Mouse (Mus musculus) c-Kit-positive CD71-negative TER-119-negative erythroid progenitor cells, embryonic 14.5 days (primary cell): Measurements from ENCODE around the gene Ryr2.

Experiments used
- DNase-seq: peaks from one replicate; pipeline ENCODE4 v3.0.0-alpha.2; 2013; ENCODE audit warnings: low read depth

The Ryr2 gene

GRCm38 (mm10) chr13:12036834-12037233 lies 69.9 kb downstream of the Ryr2 start:
- DNase-seq: no peak

DNA sequence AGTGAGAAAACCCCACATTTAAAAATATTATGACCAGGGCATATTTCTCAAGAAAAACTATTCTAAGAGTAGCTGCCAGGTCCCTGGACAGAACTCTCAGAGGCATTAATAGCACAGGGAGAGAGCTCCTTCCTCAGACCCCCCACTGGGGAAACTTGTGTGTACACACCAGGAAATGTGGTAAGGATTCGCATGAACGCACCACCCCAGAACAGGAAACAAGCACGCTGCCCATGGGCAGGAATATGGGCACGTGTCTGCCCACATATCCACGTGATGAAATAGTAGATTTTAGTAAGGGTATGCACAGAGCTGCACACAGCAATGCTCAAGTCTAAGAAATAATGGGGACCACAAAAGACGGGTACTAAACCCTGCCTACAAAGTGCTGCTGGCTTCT lies 72.8 kb downstream of the Ryr2 start:
- peak; percentile 22 for DNase-seq

DNA sequence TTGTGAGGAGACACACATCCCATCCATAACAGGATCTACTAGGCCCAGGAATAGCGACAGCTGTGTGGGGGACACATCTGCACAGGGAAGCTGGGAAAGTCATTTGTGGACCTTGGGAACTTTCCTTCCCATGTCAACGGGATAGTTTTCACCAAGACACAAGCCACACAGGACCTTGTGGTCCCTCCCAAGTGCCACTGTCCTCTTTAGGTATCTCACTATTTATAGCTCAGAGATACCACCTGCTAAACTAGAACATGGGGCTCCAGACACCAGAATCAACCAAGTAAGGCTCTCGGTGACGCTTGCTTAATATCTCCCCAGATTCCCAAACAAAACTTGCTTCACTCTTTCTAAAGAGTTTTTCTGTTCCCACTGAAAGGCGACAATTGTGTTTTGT lies 73.5 kb downstream of the Ryr2 start:
- DNase-seq: no peak

GRCm38 (mm10) chr13:12029841-12030240 lies 76.9 kb downstream of the Ryr2 start:
- no peak for DNase-seq

- no peak for DNase-seq
These were observed 77.4 kb downstream of the Ryr2 start for GRCm38 (mm10) chr13:12029326-12029725.

DNA sequence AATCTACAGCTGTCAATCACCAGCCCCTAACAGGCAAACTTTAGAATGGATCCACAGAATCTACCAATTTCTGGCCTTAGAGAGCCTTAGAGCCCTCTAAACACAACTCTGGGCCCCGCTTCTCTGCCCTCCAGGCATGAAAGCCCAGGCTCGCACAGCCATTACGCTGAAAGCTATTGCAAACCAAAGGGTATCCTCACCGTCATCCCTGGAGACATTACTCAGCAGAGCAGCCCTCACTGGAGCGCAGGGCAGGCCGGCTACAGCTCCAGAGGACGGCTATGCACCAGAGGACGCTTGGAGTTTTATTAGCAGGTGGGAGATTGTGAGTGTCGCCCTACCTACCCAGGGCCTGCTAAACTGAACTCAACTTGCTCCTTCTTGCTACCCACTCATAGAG lies 88.7 kb downstream of the Ryr2 start:
- DNase-seq: no peak

DNA sequence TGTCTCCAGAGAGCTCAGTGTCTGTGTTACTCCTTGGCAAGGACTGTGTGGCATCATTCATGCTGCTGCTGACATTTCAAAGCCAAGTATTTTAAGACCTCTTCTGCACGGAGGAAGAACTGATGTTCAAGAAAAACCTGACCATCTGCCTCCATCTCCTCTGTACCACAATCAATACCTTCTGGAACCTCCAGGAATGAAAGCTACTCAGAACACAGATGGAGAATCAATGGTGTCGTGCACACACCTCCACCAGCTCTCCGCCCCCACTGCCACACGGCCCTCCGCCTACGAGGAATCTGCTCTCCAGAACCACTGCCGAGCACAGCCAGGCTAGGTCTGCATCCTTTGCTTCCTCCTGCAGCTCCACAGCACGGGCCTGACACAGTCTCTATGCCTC lies 92.8 kb downstream of the Ryr2 start:
- DNase-seq: no peak

- no peak for DNase-seq
These were observed 97.6 kb downstream of the Ryr2 start for GRCm38 (mm10) chr13:12008995-12009689.

DNA sequence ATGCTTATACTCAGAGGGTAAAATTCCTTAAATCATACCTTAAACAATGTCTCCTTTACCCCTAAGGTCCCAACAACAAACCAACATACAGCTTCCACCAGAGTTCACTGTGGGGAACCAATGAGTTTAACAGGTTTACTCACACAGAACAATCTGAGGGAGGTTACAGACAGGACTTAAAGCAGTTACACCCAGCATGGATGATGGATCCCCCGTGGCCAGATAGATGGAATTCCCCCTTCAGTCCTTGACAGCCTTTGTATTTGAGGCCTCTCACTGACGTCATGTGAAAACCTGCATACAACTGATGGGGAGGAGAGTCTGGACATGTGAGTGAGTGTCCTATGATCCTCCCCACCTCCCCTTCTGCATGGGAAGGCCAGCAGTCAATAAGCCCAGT lies 99.2 kb downstream of the Ryr2 start:
- DNase-seq: no peak

DNA sequence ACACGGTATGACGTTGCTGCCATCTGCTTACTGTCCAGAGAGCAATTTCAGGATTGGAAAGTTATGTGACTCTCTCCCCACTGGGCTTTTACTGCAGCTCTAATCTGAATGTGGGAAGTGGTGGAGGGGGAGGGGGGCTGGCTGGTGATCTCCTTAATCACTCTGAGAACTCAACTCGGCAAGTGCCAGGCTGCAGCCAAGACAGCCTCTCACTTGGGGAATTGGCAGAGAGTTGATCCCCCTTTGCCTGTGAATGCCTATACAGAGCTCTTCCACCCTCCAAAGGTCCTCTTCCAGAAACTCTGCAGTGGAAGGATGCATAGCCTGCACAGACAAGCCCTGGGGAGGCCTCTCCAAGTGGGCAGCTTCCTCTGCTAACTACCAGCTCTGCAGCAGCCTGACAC lies 104.9 kb downstream of the Ryr2 start:
- no peak for DNase-seq

- no peak for DNase-seq
These were observed 106.9 kb downstream of the Ryr2 start for GRCm38 (mm10) chr13:11999851-12000250.

- DNase-seq: no peak
These were observed 109.4 kb downstream of the Ryr2 start for GRCm38 (mm10) chr13:11997366-11997765.

GRCm38 (mm10) chr13:11987556-11987955 lies 119.2 kb downstream of the Ryr2 start:
- DNase-seq: no peak

GRCm38 (mm10) chr13:11985056-11985455 lies 121.7 kb downstream of the Ryr2 start:
- DNase-seq: no peak

- no peak for DNase-seq
These were observed 127.7 kb downstream of the Ryr2 start for GRCm38 (mm10) chr13:11978997-11979396.

DNA sequence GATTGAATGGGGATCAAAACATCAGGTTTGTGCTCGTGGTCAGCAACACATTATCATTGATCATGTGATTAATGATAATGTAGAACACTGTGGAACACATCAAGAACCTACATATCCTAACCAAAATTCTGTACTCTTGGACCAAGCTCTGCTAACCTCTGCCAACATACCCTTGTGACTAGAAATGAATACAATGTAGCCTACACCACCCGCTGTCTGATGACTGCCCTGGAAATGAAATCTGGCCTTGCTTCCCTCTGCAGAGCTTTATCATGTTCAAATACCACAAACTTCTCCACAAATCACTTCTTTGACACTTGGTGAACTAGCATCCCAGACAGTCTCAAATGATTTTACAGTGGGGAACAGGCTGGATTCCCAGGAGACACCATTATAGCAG lies 128.4 kb downstream of the Ryr2 start:
- DNase-seq: no peak

DNA sequence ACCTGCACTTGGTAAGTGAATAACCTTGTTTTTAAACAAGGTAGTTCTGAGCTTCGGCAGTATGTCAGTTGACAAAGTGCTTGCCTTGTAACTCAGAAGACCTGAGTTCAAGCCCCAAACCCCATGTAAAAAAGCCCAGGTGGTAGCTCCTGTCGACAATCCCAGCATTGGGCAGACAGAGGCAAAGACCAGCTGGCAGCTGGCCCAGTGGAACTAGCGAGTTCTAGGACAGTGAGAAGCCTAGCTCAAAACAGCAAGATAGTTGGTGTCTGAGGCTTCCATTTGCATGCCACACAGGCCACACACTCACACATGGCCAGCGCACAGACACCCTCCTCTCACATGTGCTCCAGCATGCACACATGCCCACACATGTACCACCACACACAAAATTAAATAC lies 129.1 kb downstream of the Ryr2 start:
- no peak for DNase-seq

DNA sequence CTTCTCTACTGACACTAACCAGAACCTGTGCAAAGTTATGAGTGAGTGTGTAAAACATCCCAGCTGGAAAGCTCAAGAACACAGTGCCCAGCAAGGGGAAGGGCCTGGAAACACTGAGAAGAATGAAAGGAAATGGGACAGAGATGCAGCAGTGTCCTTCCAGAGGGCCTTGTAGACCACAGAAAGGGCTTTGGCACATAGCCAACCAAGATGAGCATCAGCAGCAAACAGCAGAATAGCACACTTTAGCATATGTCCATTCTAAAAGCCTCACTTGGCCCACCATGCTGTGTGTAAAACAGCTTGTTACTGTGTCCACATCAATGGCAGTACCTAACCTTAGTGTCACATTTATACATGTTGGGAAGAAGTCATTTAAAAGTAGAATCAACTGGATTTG lies 142.4 kb downstream of the Ryr2 start:
- no peak for DNase-seq

- DNase-seq: no peak
These were observed 147.1 kb downstream of the Ryr2 start for GRCm38 (mm10) chr13:11959488-11960174.

DNA sequence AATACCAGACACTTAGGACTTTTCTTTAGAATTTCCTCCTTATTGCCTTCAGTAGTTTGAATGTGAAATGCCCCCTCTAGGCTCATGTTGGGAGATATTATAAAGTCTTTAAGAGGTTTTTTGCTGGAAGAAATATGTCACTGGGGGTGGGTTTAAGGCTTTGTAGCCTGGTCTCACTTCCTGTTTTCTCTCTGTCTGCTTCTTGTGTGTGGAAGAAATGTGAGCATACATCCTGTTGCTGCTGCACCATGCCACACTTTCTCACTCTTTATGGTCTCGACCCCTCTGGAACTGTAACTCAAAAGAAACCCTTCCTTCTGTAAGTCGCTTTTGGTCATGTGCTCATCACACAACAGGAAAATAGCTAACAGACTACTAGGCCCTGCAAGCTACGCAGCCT lies 147.9 kb downstream of the Ryr2 start:
- no peak for DNase-seq

DNA sequence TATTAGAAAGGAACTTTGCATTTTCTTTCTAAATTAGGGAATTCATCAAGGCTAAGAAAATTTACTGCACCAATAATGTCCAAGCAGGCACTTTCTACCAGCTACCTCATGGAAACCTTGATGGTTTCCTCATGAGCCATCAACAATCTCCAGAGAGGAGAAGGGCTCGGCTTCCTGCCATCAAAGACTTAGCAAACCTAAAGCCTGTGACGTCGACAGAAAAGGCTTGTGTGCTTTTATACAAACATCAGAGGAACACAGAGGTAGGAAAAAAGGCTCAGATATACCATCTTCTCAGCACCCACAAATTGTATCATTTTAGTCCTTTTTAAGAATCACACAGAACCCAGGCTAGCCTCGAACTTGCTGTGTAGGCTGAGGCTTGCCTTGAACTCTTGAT lies 148.5 kb downstream of the Ryr2 start:
- DNase-seq: no peak

DNA sequence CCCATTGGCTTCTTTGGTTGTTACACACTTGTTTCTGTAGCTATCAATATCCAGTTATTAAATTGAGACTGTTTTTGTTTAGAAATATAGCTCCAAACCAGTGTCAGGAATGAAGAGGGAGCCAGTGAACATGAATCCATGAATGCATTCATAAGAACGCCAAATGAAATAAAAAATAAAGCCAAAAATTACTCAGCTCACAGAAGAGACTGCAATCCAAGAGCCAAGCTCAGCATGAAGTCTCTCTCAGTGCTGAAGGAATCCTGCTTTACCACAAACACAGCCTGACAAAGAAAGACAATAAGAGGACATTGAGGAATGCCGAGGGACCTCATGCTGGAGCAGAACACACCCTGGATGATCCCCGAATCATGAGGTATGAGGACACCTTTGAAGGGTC lies 154.8 kb downstream of the Ryr2 start:
- DNase-seq: no peak

- no peak for DNase-seq
These were observed 161.0 kb downstream of the Ryr2 start for GRCm38 (mm10) chr13:11945740-11946139.

- DNase-seq: no peak
These were observed 165.0 kb downstream of the Ryr2 start for GRCm38 (mm10) chr13:11941724-11942123.
